Mouse (Mus musculus) heart, embryonic 14.5 days (tissue): ENCODE results near the gene Mpnd. TPM values are rescaled to one million over a fixed set of nuclear protein-coding genes. Genes with fewer than 3 reads are reported as not detected.

Experiments
- ATAC-seq: fragments of 200-750 bp; cut with Nextera tagmentation; 2 replicates; pipeline ENCODE4 v1.8.0; 2017; ENCODE audit warnings: low read depth, moderate TSS enrichment; ENCODE audit not compliant: insufficient number of reproducible peaks, insufficient read depth, low FRiP score
- H3K27ac ChIP-seq, 2 experiments: fragments of 200-500 bp in 1 of 2; fragments of 300-500 bp in 1 of 2; sonication (generic) in 1 of 2; replicated peaks in 1 of 2; 2 replicates each; pipeline ENCODE4 v1.5.1; 2012 to 2014; ENCODE audit warnings: low read depth in 2 of 2, low read length in 2 of 2, control low read depth in 1 of 2, mild to moderate bottlenecking in 1 of 2, mixed read lengths in 1 of 2; ENCODE audit not compliant: control insufficient read depth in 1 of 2, insufficient read depth in 1 of 2
- H3K27me3 ChIP-seq: fragments of 300-500 bp; sonication (generic); 2 replicates; pipeline ENCODE4 v1.6.1; 2014; ENCODE audit warnings: mild to moderate bottlenecking, low read length, control low read depth; ENCODE audit not compliant: control insufficient read depth, insufficient read depth
- H3K36me3 ChIP-seq: fragments of 300-500 bp; sonication (generic); 2 replicates; pipeline ENCODE4 v1.6.1; 2014; ENCODE audit warnings: mild to moderate bottlenecking, control low read depth, low read length, mixed read lengths; ENCODE audit not compliant: control insufficient read depth, insufficient read depth
- H3K4me1 ChIP-seq, 2 experiments: fragments of 200-500 bp in 1 of 2; fragments of 300-500 bp in 1 of 2; sonication (generic) in 1 of 2; 2 replicates each; pipeline ENCODE4 v1.6.1; 2012 to 2014; ENCODE audit warnings: low read length in 2 of 2, control low read depth in 1 of 2, mixed read lengths in 1 of 2; ENCODE audit not compliant: control insufficient read depth in 2 of 2, insufficient read depth in 2 of 2
- H3K4me2 ChIP-seq: fragments of 300-500 bp; sonication (generic); 2 replicates; pipeline ENCODE4 v1.6.1; 2014; ENCODE audit warnings: mild to moderate bottlenecking, low read length
- H3K4me3 ChIP-seq, 2 experiments: fragments of 200-500 bp in 1 of 2; fragments of 300-500 bp in 1 of 2; sonication (generic) in 1 of 2; 2 replicates each; pipeline ENCODE4 v1.5.1; 2012 to 2014; ENCODE audit warnings: low read length in 2 of 2, mild to moderate bottlenecking in 2 of 2, control low read depth in 1 of 2, low read depth in 1 of 2, moderate library complexity in 1 of 2; ENCODE audit not compliant: control insufficient read depth in 1 of 2, insufficient read depth in 1 of 2
- H3K9ac ChIP-seq: fragments of 300-500 bp; sonication (generic); 2 replicates; pipeline ENCODE4 v1.6.1; 2014; ENCODE audit warnings: mild to moderate bottlenecking, low read length
- H3K9me3 ChIP-seq: fragments of 300-500 bp; sonication (generic); 2 replicates; pipeline ENCODE4 v1.6.1; 2016; ENCODE audit warnings: low read length, control low read depth; ENCODE audit not compliant: control insufficient read depth
- WGBS: fragments of 180-500 bp; shearing (Covaris S2); extraction: QIAGEN DNeasy Blood & Tissue Kit; methylation state at CpG from one replicate; pipeline ENCODE4 v1.1.7; 2014; 5-methylcytosine and 5-hydroxymethylcytosine counted together
- polyA plus RNA-seq: library from polyadenylated mRNA; unstranded; fragments of >200 nt; fragmentation: Nextera tagmentation; extraction: Ambion mirVana; gene quantifications from 2 replicates; pipeline ENCODE4 v1.2.1, GENCODE M21; 2014

Mpnd gene
- polyA plus RNA-seq, 1 experiment from 2014 or later, result 84.4 TPM

- Histone ChIP-seq H3K9me3 (no peaks in the 10 kb centered on the region), H3K27me3 (no peaks in the 10 kb centered on the region), H3K4me3 (peak within 1 kb of the TSS; percentile 75 to 82), H3K27ac (peak within 1 kb of the TSS; percentile 54 to 68), H3K4me2 (peak within 1 kb of the TSS; percentile 92), H3K9ac (peak within 1 kb of the TSS; percentile 90), H3K4me1 (peaks cover 5 to 19% of the 10 kb centered on the region in 2 experiments), H3K36me3 (peaks cover 14% of the 10 kb centered on the region)
- WGBS, result under 1% methylated on average over 68 of the region's 68 CpGs
- peak; percentile 81 for ATAC-seq
Observed at GRCm38 (mm10) chr17:56040030-56040856, 34.7 kb downstream of the Mpnd start, which contains the start of gene Chaf1a. Gene Chaf1a (plus strand): TSS chr17:56040439.

GRCm38 (mm10) chr17:56040857-56041163, 35.3 kb downstream of the Mpnd start:
- 2% methylated on average over 12 of the region's 12 CpGs for WGBS
- Histone ChIP-seq H3K9ac (peak overlapping the region; percentile 90), H3K9me3 (no peaks in the 10 kb centered on the region), H3K27me3 (no peaks in the 10 kb centered on the region), H3K4me3 (peak overlapping the region; percentile 75 to 82), H3K4me1 (peaks cover 3 to 17% of the 10 kb centered on the region in 2 experiments; a peak in 3 of 4 replicates), H3K27ac (peak overlapping the region; percentile 54 to 68; a peak in 3 of 4 replicates), H3K36me3 (peaks cover 19% of the 10 kb centered on the region), H3K4me2 (peak overlapping the region; percentile 92)
- ATAC-seq, result no peak

- H3K4me2 ChIP-seq, result no peak overlapping the region
- WGBS, result 88% methylated on average over 5 of the region's 5 CpGs
- no peak overlapping the region for H3K9ac ChIP-seq
- no peaks in the 10 kb centered on the region for H3K4me1 ChIP-seq
- no peak overlapping the region for H3K27ac ChIP-seq
- H3K9me3 ChIP-seq, result no peaks in the 10 kb centered on the region
- no peak overlapping the region for H3K4me3 ChIP-seq
- H3K36me3 ChIP-seq, result peaks cover 65% of the 10 kb centered on the region
- H3K27me3 ChIP-seq, result no peaks in the 10 kb centered on the region
- ATAC-seq, result no peak
Observed at GRCm38 (mm10) chr17:56051369-56051768, 45.9 kb downstream of the Mpnd start.

GRCm38 (mm10) chr17:56054938-56055337, 49.4 kb downstream of the Mpnd start:
- Histone ChIP-seq H3K4me3 (no peak overlapping the region), H3K9me3 (no peaks in the 10 kb centered on the region), H3K27ac (no peak overlapping the region), H3K4me2 (no peak overlapping the region), H3K9ac (no peak overlapping the region), H3K36me3 (peaks cover 65% of the 10 kb centered on the region), H3K4me1 (no peaks in the 10 kb centered on the region), H3K27me3 (no peaks in the 10 kb centered on the region)
- no peak for ATAC-seq

- H3K9ac ChIP-seq, result no peak overlapping the region
- no peaks in the 10 kb centered on the region for H3K4me1 ChIP-seq
- peaks cover 67% of the 10 kb centered on the region for H3K36me3 ChIP-seq
- no peak overlapping the region for H3K27ac ChIP-seq
- H3K4me3 ChIP-seq, result no peak overlapping the region
- ATAC-seq, result no peak
- H3K4me2 ChIP-seq, result no peak overlapping the region
- H3K9me3 ChIP-seq, result no peaks in the 10 kb centered on the region
- WGBS, result 45% methylated on average over 4 of the region's 4 CpGs
- no peaks in the 10 kb centered on the region for H3K27me3 ChIP-seq
Observed at GRCm38 (mm10) chr17:56055945-56056678, 50.6 kb downstream of the Mpnd start.

GRCm38 (mm10) chr17:56057381-56058120, 52.0 kb downstream of the Mpnd start:
- WGBS, result 82% methylated on average over 11 of the region's 11 CpGs
- no peaks in the 10 kb centered on the region for H3K4me1 ChIP-seq
- H3K9ac ChIP-seq, result no peak overlapping the region
- no peaks in the 10 kb centered on the region for H3K27me3 ChIP-seq
- no peak for ATAC-seq
- no peak overlapping the region for H3K4me2 ChIP-seq
- no peak overlapping the region for H3K27ac ChIP-seq
- H3K4me3 ChIP-seq, result no peak overlapping the region
- no peaks in the 10 kb centered on the region for H3K9me3 ChIP-seq
- peaks cover 73% of the 10 kb centered on the region for H3K36me3 ChIP-seq

- no peak overlapping the region for H3K4me2 ChIP-seq
- H3K9ac ChIP-seq, result no peak overlapping the region
- H3K27ac ChIP-seq, result no peak overlapping the region
- WGBS, result 91% methylated on average over 7 of the region's 7 CpGs
- peaks cover 100% of the 10 kb centered on the region for H3K36me3 ChIP-seq
- no peak for ATAC-seq
- H3K4me1 ChIP-seq, result no peaks in the 10 kb centered on the region
- H3K27me3 ChIP-seq, result no peaks in the 10 kb centered on the region
- no peak overlapping the region for H3K4me3 ChIP-seq
- H3K9me3 ChIP-seq, result no peaks in the 10 kb centered on the region
Observed at GRCm38 (mm10) chr17:56062081-56062480, 56.6 kb downstream of the Mpnd start.
